Mouse (Mus musculus) hindbrain, embryonic 15.5 days (tissue): ENCODE results near the gene Mlf1. TPM values are rescaled to one million over a fixed set of nuclear protein-coding genes. Genes with fewer than 3 reads are reported as not detected.
A peak's percentile ranks its signal among the peaks of the same experiment; 100 is the strongest.

ENCODE experiments used
- ATAC-seq: fragments of 200-750 bp; cut with Nextera tagmentation; 2 replicates; pipeline ENCODE4 v1.8.0; 2017; ENCODE audit warnings: low read depth, moderate number of reproducible peaks, moderate TSS enrichment; ENCODE audit not compliant: low FRiP score
- H3K27ac ChIP-seq: fragments of 300-500 bp; sonication (generic); replicated peaks from 2 replicates; pipeline ENCODE4 v1.5.1; 2015; ENCODE audit warnings: mild to moderate bottlenecking, inconsistent platforms
- H3K27me3 ChIP-seq: fragments of 300-500 bp; sonication (generic); 2 replicates; pipeline ENCODE4 v1.6.1; 2015; ENCODE audit warnings: control low read depth, inconsistent platforms
- H3K36me3 ChIP-seq: fragments of 300-500 bp; sonication (generic); 2 replicates; pipeline ENCODE4 v1.6.1; 2015; ENCODE audit warnings: control low read depth, inconsistent platforms
- H3K4me1 ChIP-seq: fragments of 300-500 bp; sonication (generic); replicated peaks from 2 replicates; pipeline ENCODE4 v1.6.1; 2015; ENCODE audit warnings: control low read depth, inconsistent platforms
- H3K4me2 ChIP-seq: fragments of 300-500 bp; sonication (generic); 2 replicates; pipeline ENCODE4 v1.6.1; 2015; ENCODE audit warnings: moderate library complexity, mild to moderate bottlenecking, inconsistent platforms
- H3K4me3 ChIP-seq: fragments of 300-500 bp; sonication (generic); 2 replicates; pipeline ENCODE4 v1.5.1; 2015; ENCODE audit warnings: mild to moderate bottlenecking, inconsistent platforms
- H3K9ac ChIP-seq: fragments of 300-500 bp; sonication (generic); 2 replicates; pipeline ENCODE4 v1.6.1; 2015; ENCODE audit warnings: inconsistent platforms
- H3K9me3 ChIP-seq: fragments of 300-500 bp; sonication (generic); 2 replicates; pipeline ENCODE4 v1.6.1; 2016; ENCODE audit warnings: control low read depth, inconsistent platforms
- WGBS: fragments of 180-500 bp; shearing (Covaris S2); methylation state at CpG from one replicate; pipeline ENCODE4 v1.1.7; 2015; 5-methylcytosine and 5-hydroxymethylcytosine counted together
- polyA plus RNA-seq: library from polyadenylated mRNA; unstranded; fragments of >200 nt; fragmentation: Nextera tagmentation; extraction: Ambion mirVana; gene quantifications from 2 replicates; pipeline ENCODE4 v1.2.1, GENCODE M21; 2015

Gene Mlf1
- 33.2 and 35.3 TPM in 2 replicates for polyA plus RNA-seq

GRCm38 (mm10) chr3:67373872-67374271 is at the start of gene Mlf1:
Mlf1 (plus strand) TSS chr3:67374097.
- no peaks in the 10 kb centered on the region for H3K36me3 ChIP-seq
- peak within 1 kb of the TSS; percentile 60 for H3K9ac ChIP-seq
- ATAC-seq = peak; percentile 99
- no peak within 1 kb of the TSS for H3K27ac ChIP-seq
- H3K4me1 ChIP-seq = peaks cover 5% of the 10 kb centered on the region; the same call in 1 of the 2 replicates
- WGBS = under 1% methylated on average over 35 of the region's 35 CpGs
- H3K4me3 ChIP-seq = peak within 1 kb of the TSS; percentile 65
- H3K27me3 ChIP-seq = peaks cover 24% of the 10 kb centered on the region
- peak within 1 kb of the TSS; percentile 91 for H3K4me2 ChIP-seq
- no peaks in the 10 kb centered on the region for H3K9me3 ChIP-seq

GRCm38 (mm10) chr3:67339558-67339957 is 34.3 kb upstream of the Mlf1 start:
- H3K4me1 ChIP-seq = no peaks in the 10 kb centered on the region
- H3K9ac ChIP-seq = no peak overlapping the region
- ATAC-seq = no peak
- H3K4me3 ChIP-seq = no peak overlapping the region
- H3K27me3 ChIP-seq = no peaks in the 10 kb centered on the region
- no peaks in the 10 kb centered on the region for H3K36me3 ChIP-seq
- H3K9me3 ChIP-seq = no peaks in the 10 kb centered on the region
- 64% methylated on average over 3 of the region's 3 CpGs for WGBS
- no peak overlapping the region for H3K4me2 ChIP-seq
- H3K27ac ChIP-seq = no peak overlapping the region

- no peak for ATAC-seq
- H3K9me3 ChIP-seq = no peaks in the 10 kb centered on the region
- no peak overlapping the region for H3K27ac ChIP-seq
- H3K4me2 ChIP-seq = no peak overlapping the region
- no peaks in the 10 kb centered on the region for H3K36me3 ChIP-seq
- H3K27me3 ChIP-seq = no peaks in the 10 kb centered on the region
- H3K4me1 ChIP-seq = no peaks in the 10 kb centered on the region
- no peak overlapping the region for H3K4me3 ChIP-seq
- H3K9ac ChIP-seq = no peak overlapping the region
- 32% methylated on average over 7 of the region's 7 CpGs for WGBS
Observed at GRCm38 (mm10) chr3:67340921-67341320, 33.0 kb upstream of the Mlf1 start.

GRCm38 (mm10) chr3:67343004-67343662 is 30.8 kb upstream of the Mlf1 start:
- Histone ChIP-seq H3K9me3 (no peaks in the 10 kb centered on the region), H3K4me1 (no peaks in the 10 kb centered on the region), H3K27me3 (no peaks in the 10 kb centered on the region), H3K9ac (no peak overlapping the region), H3K4me3 (no peak overlapping the region), H3K36me3 (no peaks in the 10 kb centered on the region), H3K4me2 (no peak overlapping the region), H3K27ac (no peak overlapping the region)
- no peak for ATAC-seq
- 59% methylated on average over 5 of the region's 5 CpGs for WGBS

- ATAC-seq = peak; percentile 27; the same call in 1 of the 2 replicates
- WGBS = 8% methylated on average over 2 of the region's 2 CpGs
Observed at GRCm38 (mm10) chr3:67344599-67344998, 29.3 kb upstream of the Mlf1 start.

GRCm38 (mm10) chr3:67346674-67347073 is 27.2 kb upstream of the Mlf1 start:
- Histone ChIP-seq H3K36me3 (no peaks in the 10 kb centered on the region), H3K9ac (no peak overlapping the region), H3K9me3 (no peaks in the 10 kb centered on the region), H3K4me3 (no peak overlapping the region), H3K4me2 (no peak overlapping the region), H3K27ac (no peak overlapping the region), H3K4me1 (no peaks in the 10 kb centered on the region), H3K27me3 (no peaks in the 10 kb centered on the region)
- WGBS = 52% methylated on average over 2 of the region's 2 CpGs
- no peak for ATAC-seq

More at GRCm38 (mm10) chr3:67344599-67344998, 29.3 kb upstream of the Mlf1 start:
- Histone ChIP-seq H3K4me1 (no peaks in the 10 kb centered on the region), H3K9ac (no peak overlapping the region), H3K9me3 (no peaks in the 10 kb centered on the region), H3K4me3 (no peak overlapping the region), H3K27ac (no peak overlapping the region), H3K36me3 (no peaks in the 10 kb centered on the region), H3K4me2 (no peak overlapping the region), H3K27me3 (no peaks in the 10 kb centered on the region)

- Histone ChIP-seq H3K4me1 (no peaks in the 10 kb centered on the region), H3K9ac (no peak overlapping the region), H3K27me3 (no peaks in the 10 kb centered on the region), H3K4me2 (no peak overlapping the region), H3K9me3 (no peaks in the 10 kb centered on the region), H3K4me3 (no peak overlapping the region), H3K27ac (no peak overlapping the region), H3K36me3 (no peaks in the 10 kb centered on the region)
- peak; percentile 11; the same call in 1 of the 2 replicates for ATAC-seq
- WGBS = 60% methylated on average over 12 of the region's 12 CpGs
Observed at GRCm38 (mm10) chr3:67351406-67352127, 22.3 kb upstream of the Mlf1 start.

GRCm38 (mm10) chr3:67352128-67352762 is 21.7 kb upstream of the Mlf1 start:
- Histone ChIP-seq H3K9me3 (no peaks in the 10 kb centered on the region), H3K4me2 (no peak overlapping the region), H3K27ac (no peak overlapping the region), H3K36me3 (no peaks in the 10 kb centered on the region), H3K27me3 (no peaks in the 10 kb centered on the region), H3K9ac (no peak overlapping the region), H3K4me1 (no peaks in the 10 kb centered on the region), H3K4me3 (no peak overlapping the region)
- ATAC-seq = peak; percentile 75
- 42% methylated on average over 5 of the region's 5 CpGs for WGBS

GRCm38 (mm10) chr3:67352763-67353149 is 21.1 kb upstream of the Mlf1 start:
- Histone ChIP-seq H3K36me3 (no peaks in the 10 kb centered on the region), H3K9me3 (no peaks in the 10 kb centered on the region), H3K27ac (no peak overlapping the region), H3K4me2 (no peak overlapping the region), H3K4me1 (no peaks in the 10 kb centered on the region), H3K27me3 (no peaks in the 10 kb centered on the region), H3K4me3 (no peak overlapping the region), H3K9ac (no peak overlapping the region)
- WGBS = 86% methylated on average over 3 of the region's 3 CpGs
- peak; percentile 68 for ATAC-seq

GRCm38 (mm10) chr3:67358376-67358775 is 15.5 kb upstream of the Mlf1 start:
- no peaks in the 10 kb centered on the region for H3K9me3 ChIP-seq
- no peak overlapping the region for H3K4me3 ChIP-seq
- WGBS = 49% methylated on average over 7 of the region's 7 CpGs
- no peak overlapping the region for H3K27ac ChIP-seq
- no peak overlapping the region for H3K9ac ChIP-seq
- no peaks in the 10 kb centered on the region for H3K27me3 ChIP-seq
- no peak for ATAC-seq
- no peaks in the 10 kb centered on the region for H3K4me1 ChIP-seq
- no peaks in the 10 kb centered on the region for H3K36me3 ChIP-seq
- no peak overlapping the region for H3K4me2 ChIP-seq

GRCm38 (mm10) chr3:67366087-67366892 is 7.6 kb upstream of the Mlf1 start:
- H3K4me3 ChIP-seq = no peak overlapping the region
- WGBS = 54% methylated on average over 4 of the region's 4 CpGs
- ATAC-seq = peak; percentile 54; the same call in 1 of the 2 replicates
- H3K9me3 ChIP-seq = no peaks in the 10 kb centered on the region
- no peak overlapping the region for H3K4me2 ChIP-seq
- H3K27ac ChIP-seq = no peak overlapping the region
- H3K36me3 ChIP-seq = no peaks in the 10 kb centered on the region
- no peaks in the 10 kb centered on the region for H3K4me1 ChIP-seq
- H3K27me3 ChIP-seq = peaks cover 8% of the 10 kb centered on the region
- H3K9ac ChIP-seq = no peak overlapping the region
